Mouse (Mus musculus) gastrocnemius, adult 2 months (tissue): Measurements from ENCODE around the gene H2al1g. TPM values are rescaled to one million over a fixed set of nuclear protein-coding genes. Genes with fewer than 3 reads are reported as not detected.
"Not testable (repeated sequence)": the region's sequence is repeated elsewhere in the genome, so short reads cannot be mapped to it uniquely, and the experiment has no call there.

Experiments
- DNase-seq: peaks from one replicate; pipeline ENCODE4 v3.0.0; 2022
- H3K27ac ChIP-seq: fragments of 200-600 bp; 2 replicates; pipeline ENCODE4 v1.8.1; 2022; ENCODE audit warnings: mild to moderate bottlenecking
- H3K4me3 ChIP-seq: fragments of 200-600 bp; 2 replicates; pipeline ENCODE4 v1.8.1; 2022; ENCODE audit warnings: mild to moderate bottlenecking, moderate library complexity
- CTCF ChIP-seq: fragments of 200-600 bp; IDR thresholded peaks from 2 replicates; pipeline ENCODE4 v1.8.1; 2022; ENCODE audit warnings: antibody characterized with exemption, mild to moderate bottlenecking, moderate library complexity
- intact Hi-C: fragments of 180-260 bp; cut with DNase I; formaldehyde crosslinking; loops from one replicate; pipeline ENCODE4 v1.15.1; 2025
- long read RNA-seq, 2 experiments: library from polyadenylated mRNA; stranded (forward); transcript quantifications; one replicate each; pipeline ENCODE4 v2.0.0; 2021
- total RNA-seq, 2 experiments: library from RNA; stranded (reverse); gene quantifications; 2 replicates each; pipeline ENCODE4 v1.2.3; 2021

H2al1g gene
- total RNA-seq, result not detected
- long read RNA-seq, experiment 1, result 0 reads
- long read RNA-seq, experiment 2, result 0 reads

GRCm38 (mm10) chrX:11317956-11318355, at the start of gene H2al1g:
H2al1g (plus strand) TSS chrX:11318256.
- intact Hi-C loops, H3K4me3 ChIP-seq, H3K27ac ChIP-seq, DNase-seq: not testable (repeated sequence)

DNA sequence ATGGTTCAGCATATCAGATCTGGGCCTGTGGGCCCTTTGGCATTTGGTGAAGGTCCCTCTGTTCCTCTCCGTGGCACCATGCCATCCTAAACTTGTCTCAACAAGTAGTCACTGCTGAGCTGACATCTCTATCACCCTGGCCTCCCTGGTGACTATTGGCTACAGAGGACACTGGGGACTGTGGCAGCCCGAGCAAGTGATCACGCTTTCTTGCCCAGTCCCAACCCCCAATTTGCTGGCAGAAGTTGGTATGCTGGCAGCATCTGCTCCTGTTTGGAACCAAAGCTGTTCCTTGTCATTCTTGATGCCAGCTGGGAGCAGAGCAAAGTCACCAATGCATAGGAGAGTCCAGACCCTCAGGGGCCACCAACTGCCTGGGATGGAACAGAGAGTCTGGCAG, 49.0 kb upstream of the H2al1g start:
- no peak overlapping the region for H3K4me3 ChIP-seq
- TF ChIP-seq CTCF, result no peak
- DNase-seq, result peak; percentile 18
- H3K27ac ChIP-seq, result no peak overlapping the region
- intact Hi-C loops, result no loop called here

DNA sequence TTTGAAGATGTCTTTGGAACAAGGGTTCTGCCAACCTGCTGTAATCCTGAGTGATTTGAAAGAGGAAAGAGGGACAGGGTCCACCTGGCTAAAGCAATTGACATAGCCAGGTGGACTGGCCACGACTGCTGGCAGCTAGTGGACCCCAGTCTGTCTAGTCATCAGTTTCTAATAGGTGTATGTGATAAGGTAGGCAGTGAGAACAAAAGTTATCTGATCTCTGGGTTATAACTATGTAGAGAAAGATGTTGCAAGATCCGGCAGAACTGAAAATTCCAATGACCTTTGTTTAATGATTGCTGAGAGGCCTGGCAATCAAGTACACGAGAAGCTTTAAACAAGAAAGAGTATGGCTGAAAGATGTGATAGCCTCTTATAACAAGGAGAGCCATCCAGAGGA, 44.9 kb upstream of the H2al1g start:
- H3K4me3 ChIP-seq, result no peak overlapping the region
- no peak for DNase-seq
- H3K27ac ChIP-seq, result no peak overlapping the region
- intact Hi-C loops, result no loop called here
- TF ChIP-seq CTCF, result no peak

GRCm38 (mm10) chrX:11277083-11277482, 41.0 kb upstream of the H2al1g start:
- no peak for DNase-seq
- no peak for TF ChIP-seq CTCF
- intact Hi-C loops, result no loop called here
- Histone ChIP-seq H3K4me3 (no peak overlapping the region), H3K27ac (no peak overlapping the region)

DNA sequence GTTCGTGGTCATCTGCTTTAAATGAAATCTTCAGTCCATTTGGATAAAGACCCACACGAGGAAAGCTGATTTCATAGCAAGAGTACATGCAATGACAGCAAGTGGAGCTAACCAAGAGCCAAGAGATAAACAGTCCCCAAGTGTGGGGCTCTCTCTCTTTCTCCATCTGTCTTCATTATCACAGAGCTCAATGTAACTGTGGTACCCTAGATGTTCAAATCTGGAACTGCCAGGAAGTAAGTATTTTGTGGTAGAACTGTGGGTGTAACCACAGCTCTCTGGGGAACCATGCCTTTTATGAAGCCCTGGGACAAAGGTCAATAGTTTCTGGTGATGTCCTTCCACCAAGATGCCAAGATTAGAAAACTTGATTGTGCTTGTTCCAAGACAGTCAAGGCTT, 37.3 kb upstream of the H2al1g start:
- no peak for DNase-seq
- intact Hi-C loops, result no loop called here
- no peak overlapping the region for H3K4me3 ChIP-seq
- TF ChIP-seq CTCF, result no peak
- H3K27ac ChIP-seq, result no peak overlapping the region

GRCm38 (mm10) chrX:11288306-11288882, 29.7 kb upstream of the H2al1g start:
- intact Hi-C loops, result no loop called here
- TF ChIP-seq CTCF, result no peak
- no peak overlapping the region for H3K4me3 ChIP-seq
- no peak for DNase-seq
- no peak overlapping the region for H3K27ac ChIP-seq

- intact Hi-C loops, result no loop called here
- H3K27ac ChIP-seq, result no peak overlapping the region
- H3K4me3 ChIP-seq, result no peak overlapping the region
- no peak for TF ChIP-seq CTCF
- DNase-seq, result no peak
Measured at GRCm38 (mm10) chrX:11289244-11289643, 28.8 kb upstream of the H2al1g start.

GRCm38 (mm10) chrX:11298957-11299356, 19.1 kb upstream of the H2al1g start, which contains the start of gene H2al1a:
H2al1a (plus strand) TSS chrX:11299257.
- DNase-seq, H3K4me3 ChIP-seq, H3K27ac ChIP-seq, intact Hi-C loops: not testable (repeated sequence)

GRCm38 (mm10) chrX:11302132-11302531, 15.9 kb upstream of the H2al1g start, which contains the start of gene H2al1b:
H2al1b (plus strand) TSS chrX:11302432.
- H3K4me3 ChIP-seq, H3K27ac ChIP-seq, DNase-seq, intact Hi-C loops: not testable (repeated sequence)

DNA sequence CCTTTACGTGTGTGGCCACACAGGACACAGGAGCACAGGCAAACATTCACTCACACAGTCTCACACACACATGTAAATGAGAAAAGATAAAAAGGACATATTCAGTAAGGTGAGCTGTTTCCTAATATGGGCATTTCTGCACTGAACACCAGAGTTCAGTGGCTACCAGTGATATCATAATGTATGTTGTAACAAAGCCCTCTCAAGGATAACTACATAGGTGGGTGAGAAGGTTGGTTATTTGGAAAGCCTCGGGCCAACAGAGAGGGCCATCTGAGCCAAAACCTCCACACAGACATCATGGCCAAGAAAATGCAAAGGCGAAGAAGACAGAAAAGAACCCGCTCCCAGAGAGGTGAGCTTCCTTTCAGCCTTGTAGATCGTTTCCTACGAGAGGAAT, 12.7 kb upstream of the H2al1g start, which contains the start of gene H2al1c:
Gene H2al1c, plus strand, starts transcription at position 301 of the 400 bp plus-strand sequence.
- H3K27ac ChIP-seq, intact Hi-C loops, H3K4me3 ChIP-seq, DNase-seq: not testable (repeated sequence)

GRCm38 (mm10) chrX:11308524-11308923, 9.5 kb upstream of the H2al1g start, which contains the start of gene H2al1d:
H2al1d (plus strand) TSS chrX:11308824.
- H3K4me3 ChIP-seq, H3K27ac ChIP-seq, intact Hi-C loops, DNase-seq: not testable (repeated sequence)

- intact Hi-C loops, H3K27ac ChIP-seq, H3K4me3 ChIP-seq, DNase-seq: not testable (repeated sequence)
Measured at GRCm38 (mm10) chrX:11311634-11312033, 6.4 kb upstream of the H2al1g start, which contains the start of gene H2al1e. H2al1e (plus strand) TSS chrX:11311934.

DNA sequence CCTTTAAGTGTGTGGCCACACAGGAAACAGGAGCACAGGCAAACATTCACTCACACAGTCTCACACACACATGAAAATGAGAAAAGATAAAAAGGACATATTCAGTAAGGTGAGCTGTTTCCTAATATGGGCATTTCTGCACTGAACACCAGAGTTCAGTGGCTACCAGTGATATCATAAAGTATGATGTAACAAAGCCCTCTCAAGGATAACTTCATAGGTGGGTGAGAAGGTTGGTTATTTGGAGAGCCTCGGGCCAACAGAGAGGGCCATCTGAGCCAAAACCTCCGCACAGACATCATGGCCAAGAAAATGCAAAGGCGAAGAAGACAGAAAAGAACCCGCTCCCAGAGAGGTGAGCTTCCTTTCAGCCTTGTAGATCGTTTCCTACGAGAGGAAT, 3.2 kb upstream of the H2al1g start, which contains the start of gene H2al1f:
Gene H2al1f, plus strand, starts transcription at position 301 of the 400 bp plus-strand sequence.
- DNase-seq, H3K4me3 ChIP-seq, intact Hi-C loops, H3K27ac ChIP-seq: not testable (repeated sequence)

- H3K4me3 ChIP-seq, DNase-seq, intact Hi-C loops, H3K27ac ChIP-seq: not testable (repeated sequence)
Measured at GRCm38 (mm10) chrX:11321192-11321591, 3.1 kb downstream of the H2al1g start, which contains the start of gene H2al1h. H2al1h (plus strand) TSS chrX:11321492.

DNA sequence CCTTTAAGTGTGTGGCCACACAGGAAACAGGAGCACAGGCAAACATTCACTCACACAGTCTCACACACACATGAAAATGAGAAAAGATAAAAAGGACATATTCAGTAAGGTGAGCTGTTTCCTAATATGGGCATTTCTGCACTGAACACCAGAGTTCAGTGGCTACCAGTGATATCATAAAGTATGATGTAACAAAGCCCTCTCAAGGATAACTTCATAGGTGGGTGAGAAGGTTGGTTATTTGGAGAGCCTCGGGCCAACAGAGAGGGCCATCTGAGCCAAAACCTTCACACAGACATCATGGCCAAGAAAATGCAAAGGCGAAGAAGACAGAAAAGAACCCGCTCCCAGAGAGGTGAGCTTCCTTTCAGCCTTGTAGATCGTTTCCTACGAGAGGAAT, 6.3 kb downstream of the H2al1g start, which contains the start of gene H2al1i:
Gene H2al1i, plus strand, starts transcription at position 301 of the 400 bp plus-strand sequence.
- H3K27ac ChIP-seq, DNase-seq, H3K4me3 ChIP-seq, intact Hi-C loops: not testable (repeated sequence)

GRCm38 (mm10) chrX:11327522-11327921, 9.5 kb downstream of the H2al1g start, which contains the start of gene H2al1j:
H2al1j (plus strand) TSS chrX:11327822.
- H3K27ac ChIP-seq, H3K4me3 ChIP-seq, intact Hi-C loops, DNase-seq: not testable (repeated sequence)
